Mouse (Mus musculus): Measurements from ENCODE around the gene Eef2.

The Eef2 gene

DNA sequence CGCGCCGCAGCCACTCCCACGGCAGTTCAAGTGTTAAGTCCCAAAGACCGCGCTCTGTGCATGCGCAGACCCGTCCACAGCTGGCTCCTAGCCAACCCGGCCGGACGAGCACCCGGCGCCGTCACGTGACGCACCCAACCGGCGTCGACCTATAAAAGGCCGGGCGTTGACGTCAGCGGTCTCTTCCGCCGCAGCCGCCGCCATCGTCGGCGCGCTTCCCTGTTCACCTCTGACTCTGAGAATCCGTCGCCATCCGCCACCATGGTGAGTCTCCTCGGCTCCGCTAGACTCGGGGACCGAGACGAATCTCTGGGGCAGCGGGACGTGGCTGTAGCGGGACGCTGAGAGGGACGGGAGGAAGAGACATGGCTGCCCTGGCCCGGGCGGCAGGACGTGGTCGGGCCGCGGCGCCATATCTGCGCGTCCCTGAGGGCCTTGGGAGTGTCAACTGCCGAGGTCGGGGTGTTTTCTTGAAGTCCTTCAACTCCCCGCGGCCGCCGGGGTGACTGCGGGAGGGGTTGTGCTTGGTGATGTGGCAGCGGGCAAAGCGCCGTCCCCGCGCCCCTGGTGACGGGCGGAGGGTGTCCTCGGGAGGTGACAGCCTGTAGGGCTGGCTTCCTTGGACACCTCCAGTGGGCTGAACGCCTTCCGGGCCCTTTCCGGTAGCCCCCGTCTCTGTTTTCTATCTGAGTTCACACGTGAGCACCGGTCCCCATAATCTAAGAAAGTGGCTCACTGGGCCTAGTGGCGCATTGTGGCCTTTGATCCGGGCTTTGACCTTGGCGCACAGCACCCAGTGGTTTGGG, at the start of gene Eef2:
Eef2 (plus strand) TSS at position 166 of the 806 bp plus-strand sequence.
- DNase-seq (ENCODE audit: inconsistent age in 2 of 2, low spot score in 1 of 2): peak; percentile 99 to 100

DNA sequence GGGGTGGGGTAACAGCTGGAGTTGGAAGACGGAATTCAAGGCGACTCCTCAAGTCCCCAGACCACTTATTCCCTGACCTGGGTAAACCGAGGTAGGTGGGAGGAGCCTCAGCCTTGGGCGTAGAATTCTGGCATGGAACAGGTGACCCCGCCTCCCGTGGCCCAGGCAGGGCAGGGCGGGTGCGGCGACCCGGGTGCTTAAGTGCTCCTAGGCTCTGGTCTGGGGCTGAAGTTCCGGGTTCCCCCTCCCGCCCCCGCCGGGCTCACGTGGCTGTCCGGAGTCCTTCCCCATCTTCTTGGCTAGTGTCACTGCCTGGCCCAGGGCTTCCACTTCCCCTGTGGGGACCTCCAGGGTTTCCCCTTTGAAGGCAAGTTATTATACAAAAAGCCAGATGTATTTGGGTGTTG, 42.2 kb upstream of the Eef2 start:
- peak; percentile 79 to 85 for DNase-seq (ENCODE audit: inconsistent age in 2 of 2, low spot score in 1 of 2)

DNA sequence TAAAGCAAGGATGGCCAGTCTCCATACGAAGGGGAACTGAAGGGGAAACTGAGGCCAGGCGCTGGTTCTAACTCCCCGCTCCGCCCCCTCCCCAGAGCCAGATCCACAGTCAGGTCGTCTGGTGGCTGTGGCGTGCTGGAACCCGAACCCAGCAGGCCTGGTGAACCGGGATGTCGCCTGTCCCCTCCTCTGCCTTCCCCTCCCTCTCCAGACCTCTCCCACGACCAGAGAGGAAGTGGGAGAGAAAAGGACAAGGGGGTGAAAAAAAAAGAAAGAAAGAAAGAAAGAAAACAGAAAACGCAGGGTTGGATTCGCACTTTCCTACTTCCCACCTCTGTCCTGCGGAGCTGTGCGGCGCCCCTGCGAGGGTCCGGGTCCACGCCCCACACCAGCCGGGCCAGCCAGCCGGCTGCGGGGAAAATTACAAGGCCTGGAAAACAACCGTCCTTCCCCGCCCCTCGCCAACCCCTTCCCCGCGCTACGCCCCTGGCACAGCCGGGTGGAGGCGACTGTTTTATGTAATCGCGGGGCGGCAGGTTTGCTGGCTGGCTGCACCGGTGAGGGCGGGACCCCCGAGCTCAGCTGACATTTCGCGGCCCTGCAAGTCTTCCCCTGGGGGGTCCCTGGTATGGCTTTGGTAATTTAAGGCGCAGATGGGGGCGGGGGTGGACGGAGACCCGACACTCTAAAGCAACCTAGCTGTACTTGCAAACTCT, 41.3 kb upstream of the Eef2 start, which contains the start of gene Zbtb7a:
Zbtb7a (plus strand) TSS at position 255 of the 716 bp plus-strand sequence.
- DNase-seq (ENCODE audit: inconsistent age in 2 of 2, low spot score in 1 of 2): peak; percentile 71 to 85

DNA sequence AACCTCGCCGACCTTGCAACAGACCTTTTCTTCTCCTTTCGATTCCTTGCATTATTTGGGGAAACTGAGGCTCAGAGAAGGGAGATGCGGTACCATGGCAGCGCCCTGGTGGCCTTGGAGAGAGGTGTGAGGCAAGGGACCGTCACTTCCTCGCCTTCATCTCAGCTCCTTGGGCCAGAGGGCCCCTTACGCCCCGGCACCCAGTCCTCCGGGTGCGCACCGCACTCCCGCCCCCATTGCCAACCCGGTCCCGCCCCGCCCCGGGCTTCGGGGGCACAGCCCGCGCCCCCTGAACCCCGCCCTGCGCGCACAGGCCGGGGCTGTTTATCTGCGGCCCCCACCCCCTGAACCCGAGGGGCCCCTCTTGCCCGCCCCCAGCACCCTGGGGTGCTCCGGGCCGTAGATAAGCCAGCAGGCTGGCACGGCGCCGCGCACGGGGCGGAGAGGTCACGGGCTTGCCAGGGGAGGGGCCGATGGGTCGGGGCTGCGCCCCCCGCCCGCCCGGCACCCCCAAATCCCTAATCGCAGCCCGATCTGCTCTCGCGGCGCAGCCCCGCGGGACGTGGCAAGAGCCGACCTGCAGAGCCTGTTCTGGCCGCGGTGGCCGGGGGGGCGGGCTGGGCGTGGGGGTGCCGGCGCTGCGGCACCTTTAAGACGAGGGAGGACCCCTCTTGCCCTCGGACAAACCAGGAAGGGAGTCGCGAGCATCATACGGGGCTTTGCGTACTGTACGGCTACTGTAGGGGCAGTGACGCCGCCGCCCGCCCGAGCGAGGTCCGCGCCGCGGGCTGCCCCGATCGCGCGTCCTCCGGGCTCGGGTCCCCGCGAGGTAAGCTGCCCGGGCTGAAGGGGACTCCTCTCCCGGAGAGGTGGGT, 40.4 kb upstream of the Eef2 start:
- DNase-seq (ENCODE audit: inconsistent age in 2 of 2, low spot score in 1 of 2): peak; percentile 86 to 94

DNA sequence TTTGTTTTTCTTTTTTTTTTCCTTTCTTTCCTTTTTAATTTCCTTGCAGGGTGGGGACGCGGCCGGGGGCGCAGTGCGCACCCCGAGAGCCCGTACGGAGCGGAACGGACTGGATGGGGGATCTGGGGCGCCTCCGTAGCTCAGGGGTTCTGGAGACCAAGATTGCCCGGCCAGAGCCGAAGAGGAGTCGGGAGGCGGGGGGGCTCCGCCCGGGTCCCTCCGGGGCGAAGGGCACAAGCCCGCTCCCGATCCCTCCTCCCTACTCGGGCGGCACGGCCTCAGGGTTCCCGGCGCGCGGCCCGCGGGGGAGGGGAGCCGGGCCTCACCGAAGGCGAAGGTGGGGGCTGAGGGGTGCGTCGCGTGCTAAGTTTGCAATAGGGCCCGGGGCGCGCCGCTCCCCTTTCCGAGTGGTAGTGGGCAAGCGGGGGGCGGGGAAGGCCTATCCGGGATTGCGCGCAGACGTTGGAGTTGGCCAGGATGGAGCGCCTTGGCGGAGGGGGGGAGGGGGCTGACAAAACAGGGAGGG, 39.7 kb upstream of the Eef2 start:
- peak; percentile 91 to 96 for DNase-seq (ENCODE audit: inconsistent age in 2 of 2, low spot score in 1 of 2)

DNA sequence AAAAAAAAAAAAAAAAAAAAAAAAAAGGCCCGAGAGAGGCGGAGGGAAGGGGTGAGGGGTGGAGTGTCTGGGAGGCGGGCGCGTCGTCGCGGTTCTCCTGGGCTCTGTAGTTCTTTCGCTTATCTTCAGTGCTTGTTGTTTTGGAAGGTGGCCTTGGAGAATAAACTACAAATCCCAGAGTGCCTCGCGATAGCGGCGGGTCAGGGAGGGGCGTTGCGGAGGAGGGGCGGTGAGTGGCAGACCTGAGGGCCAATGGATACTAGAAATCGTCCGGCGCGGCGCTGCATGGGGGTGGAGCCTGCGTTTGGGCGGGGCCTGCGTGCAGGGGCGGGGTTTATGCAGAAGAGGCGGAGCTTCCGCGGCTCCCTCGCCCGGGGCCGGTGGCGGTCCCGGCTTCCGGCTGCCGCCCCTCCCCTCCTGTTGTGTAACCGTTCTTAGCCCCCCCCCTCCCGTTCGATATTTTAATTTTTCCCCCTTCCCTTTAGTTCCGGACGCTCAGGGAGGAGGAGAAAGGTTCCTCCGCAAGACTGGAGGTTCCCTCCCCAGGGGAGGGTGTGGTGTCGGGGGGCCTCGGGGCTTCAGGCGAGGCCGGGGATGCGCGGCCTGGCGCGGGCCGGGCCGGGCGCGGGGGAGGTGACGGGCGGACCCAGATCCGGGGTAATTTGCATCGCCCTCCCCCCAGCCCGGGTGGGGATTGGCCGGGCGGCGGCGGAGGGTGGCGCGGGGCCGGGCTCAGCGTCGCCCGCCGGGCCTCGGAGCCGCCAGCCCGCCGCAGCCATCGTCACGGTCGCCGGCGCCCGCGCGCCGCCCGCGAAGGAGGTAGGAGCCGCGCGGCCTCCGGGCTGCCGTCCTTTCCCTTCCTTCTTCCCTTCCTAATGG, 38.9 kb upstream of the Eef2 start:
- peak; percentile 100 for DNase-seq (ENCODE audit: inconsistent age in 2 of 2, low spot score in 1 of 2)

DNA sequence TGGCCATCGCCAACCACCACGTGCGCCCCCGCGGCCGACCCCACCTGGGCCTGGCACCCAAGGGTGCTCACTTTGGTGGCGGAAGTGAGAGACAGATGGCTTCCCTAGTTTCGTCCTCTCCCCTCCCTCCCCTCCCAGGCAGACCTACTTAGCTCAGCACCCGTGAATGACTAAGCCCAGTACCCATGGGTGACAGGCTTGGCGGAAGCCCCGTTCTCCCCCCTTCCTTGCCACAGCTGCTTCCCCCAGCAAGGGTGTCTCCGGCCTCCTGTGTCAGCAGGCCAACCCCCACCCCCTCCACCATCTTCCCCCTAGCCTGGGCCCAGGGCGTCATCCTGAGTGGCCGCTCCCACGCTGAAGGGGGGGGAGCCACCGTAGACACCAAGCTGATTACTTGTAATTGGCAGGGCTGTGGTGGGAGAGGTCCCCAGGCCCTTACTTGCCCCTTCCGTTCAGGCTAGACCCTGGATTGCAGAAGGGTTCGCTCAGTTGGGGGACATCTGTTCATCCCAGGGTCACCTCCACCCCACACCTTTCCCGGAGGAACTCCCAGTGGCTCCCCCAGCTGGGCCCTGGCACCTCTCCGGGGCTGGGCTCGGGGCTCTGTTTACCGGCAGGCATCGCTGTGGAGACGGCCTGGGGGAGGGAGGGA, 38.2 kb upstream of the Eef2 start:
- peak in 1 of 2 experiments; percentile 68 for DNase-seq (ENCODE audit: inconsistent age in 2 of 2, low spot score in 1 of 2)

DNA sequence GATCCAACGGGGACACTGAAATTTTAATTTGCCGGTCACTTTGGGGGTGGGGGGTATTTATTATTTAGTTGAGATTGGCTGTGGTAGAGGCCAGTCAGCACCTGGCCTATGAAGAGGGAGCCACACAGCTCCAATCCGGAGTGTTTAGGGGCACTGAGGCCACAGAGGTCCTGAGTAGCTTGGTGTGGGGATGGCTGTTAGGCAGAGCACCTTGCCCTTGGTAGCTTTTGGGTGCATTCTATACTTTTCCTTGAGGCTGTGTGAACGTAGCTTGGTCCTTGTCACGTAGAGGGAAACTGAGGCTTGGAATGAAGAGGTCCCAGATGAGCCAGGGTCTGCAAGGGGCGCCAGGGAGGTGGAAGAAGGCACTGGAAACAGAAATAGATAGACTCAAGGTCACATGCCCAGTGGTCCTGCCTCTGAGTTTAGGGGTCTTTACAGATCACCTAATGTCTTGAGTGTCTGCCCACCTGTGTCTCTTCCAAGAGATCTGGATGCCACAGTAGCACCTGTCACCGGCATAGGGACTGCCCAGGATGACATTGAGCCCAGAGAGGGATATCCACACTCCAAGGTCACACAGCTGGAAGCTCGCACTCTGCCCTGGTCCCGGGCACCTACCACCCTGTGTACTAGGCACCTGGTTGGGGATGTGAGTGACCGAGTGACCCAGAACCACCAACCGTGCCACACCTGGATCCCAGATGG, 37.5 kb upstream of the Eef2 start:
- DNase-seq (ENCODE audit: inconsistent age in 2 of 2, low spot score in 1 of 2): peak in 1 of 2 experiments; percentile 61

DNA sequence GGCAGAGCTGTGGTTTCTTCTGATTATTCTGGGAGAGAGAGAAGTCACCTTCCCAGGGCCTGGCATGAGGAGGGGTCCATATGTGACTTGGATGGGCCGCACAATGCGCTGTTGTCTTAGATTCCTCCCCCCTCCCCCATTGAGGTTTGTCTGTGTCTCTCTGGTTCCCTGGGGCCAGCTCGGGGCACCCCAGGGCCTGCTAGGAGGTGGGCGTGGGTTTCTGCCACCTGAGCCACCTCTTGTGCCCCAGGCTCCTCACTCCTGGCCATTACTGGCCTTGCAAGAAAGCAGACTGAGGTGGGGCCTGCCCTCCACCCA, 36.9 kb upstream of the Eef2 start:
- DNase-seq (ENCODE audit: inconsistent age in 2 of 2, low spot score in 1 of 2): no peak

DNA sequence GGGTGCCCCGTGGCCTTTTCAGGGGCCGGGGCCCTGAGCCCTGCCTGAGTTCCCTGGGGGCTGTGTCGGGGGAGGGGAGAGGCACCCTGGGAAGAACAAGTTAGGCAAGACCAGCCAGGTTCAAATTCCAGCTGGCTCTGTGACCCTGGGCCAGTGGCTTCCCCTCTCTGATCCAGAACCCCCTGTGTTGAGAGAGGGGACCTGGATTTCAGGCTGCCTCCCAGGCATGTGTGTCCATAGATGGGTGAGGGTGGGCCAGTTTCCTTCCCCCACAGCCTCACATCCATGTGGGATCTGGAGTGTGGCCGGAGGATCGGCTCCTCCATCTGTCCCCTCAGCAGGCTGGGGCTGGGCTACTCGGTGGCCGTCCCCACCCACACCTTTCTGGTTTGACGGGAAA, 36.4 kb upstream of the Eef2 start:
- no peak for DNase-seq (ENCODE audit: inconsistent age in 2 of 2, low spot score in 1 of 2)

DNA sequence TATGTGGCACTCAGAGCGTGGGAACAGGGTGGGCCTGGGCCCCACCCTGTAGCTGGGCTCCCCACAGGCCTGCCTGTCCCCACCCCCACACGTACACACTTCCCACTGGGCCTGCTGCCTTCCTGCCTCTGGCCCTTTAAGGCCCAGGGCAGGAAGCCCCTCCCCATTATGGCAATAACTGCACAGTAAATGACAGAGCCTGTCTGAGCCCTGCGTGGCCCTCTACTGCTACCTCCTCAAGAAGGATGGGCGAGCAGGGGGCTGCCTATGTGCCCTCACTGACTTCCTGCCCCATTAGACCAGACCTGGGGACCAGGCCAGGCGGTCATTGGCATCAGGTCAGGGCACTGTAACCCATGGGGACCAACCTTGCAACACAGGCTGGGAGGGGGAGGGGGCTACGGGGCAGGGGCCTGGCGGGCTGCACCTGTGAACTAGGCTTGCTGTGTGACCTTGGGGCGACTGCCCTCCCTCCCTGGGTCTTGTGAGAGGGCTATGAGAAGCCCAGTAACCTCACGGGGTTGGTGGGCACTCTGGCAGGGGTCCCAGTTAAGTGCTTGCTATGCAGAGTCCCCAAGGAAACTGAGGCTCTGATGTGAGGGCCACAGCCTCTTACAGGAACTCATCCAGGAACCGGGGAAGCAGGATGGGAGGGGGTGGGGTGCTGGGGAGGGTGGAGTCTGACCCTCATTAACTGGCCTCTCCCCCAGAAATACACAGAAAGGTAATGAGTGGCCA, 35.5 kb upstream of the Eef2 start:
- peak in 1 of 2 experiments; percentile 74 for DNase-seq (ENCODE audit: inconsistent age in 2 of 2, low spot score in 1 of 2)

DNA sequence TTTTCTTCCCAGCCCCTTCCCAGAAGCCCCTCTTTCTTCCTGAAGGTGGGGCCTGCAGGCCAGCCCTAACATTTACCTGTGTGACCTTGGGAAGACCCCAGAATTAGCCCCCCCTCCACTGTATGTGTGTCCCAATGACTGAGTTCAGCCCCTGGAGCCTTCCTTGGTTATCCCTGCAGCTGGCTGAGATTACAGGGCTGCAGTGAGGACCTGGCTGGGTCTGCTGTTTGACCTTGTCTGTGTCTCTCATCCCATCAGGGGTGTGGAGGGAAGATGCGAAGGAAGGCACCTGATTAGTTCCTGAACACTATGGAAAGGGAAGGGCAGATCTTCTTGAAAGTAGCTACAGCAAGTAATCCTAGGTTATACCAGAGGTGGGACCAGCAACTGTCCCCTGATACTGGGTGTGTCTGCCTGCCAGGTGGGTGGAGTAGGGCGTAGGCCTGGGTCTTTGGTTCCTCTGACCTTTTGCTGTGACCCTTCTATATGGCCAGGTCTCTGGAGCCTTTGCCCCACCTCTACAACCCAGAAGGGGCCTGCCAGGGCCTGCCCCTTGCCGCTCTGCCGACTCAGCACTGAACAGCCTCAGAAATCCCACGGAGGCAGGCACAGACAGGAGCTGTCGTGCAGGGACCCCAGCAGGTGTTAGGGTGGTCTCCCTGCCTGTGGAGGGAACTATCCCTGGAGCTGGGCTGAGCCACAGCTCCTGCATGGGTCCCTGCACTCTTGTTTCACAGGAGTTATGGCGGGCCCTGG, 34.8 kb upstream of the Eef2 start:
- no peak for DNase-seq (ENCODE audit: inconsistent age in 2 of 2, low spot score in 1 of 2)

DNA sequence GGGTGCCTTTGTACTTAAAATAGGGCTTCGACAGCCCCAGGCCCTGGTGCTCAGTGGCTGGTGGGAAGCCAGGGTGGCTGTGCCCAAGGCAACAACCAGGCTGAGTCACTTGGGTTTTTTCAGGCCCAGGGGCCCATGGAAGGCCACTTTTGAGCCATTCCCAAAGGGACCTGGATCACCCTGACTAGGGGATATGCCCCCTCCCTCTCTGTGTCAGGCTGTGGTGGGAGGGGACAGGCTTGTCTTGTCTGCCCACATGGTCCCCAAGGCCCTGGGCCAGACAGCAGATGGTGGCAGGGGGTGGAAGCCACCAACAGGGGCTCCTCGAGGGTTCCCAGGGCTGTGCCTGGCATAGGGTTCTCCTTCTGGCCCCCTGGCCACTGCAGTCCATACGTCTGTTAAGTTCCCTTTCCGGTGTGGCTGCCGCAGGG, 33.9 kb upstream of the Eef2 start:
- peak; percentile 55 to 86 for DNase-seq (ENCODE audit: inconsistent age in 2 of 2, low spot score in 1 of 2)

DNA sequence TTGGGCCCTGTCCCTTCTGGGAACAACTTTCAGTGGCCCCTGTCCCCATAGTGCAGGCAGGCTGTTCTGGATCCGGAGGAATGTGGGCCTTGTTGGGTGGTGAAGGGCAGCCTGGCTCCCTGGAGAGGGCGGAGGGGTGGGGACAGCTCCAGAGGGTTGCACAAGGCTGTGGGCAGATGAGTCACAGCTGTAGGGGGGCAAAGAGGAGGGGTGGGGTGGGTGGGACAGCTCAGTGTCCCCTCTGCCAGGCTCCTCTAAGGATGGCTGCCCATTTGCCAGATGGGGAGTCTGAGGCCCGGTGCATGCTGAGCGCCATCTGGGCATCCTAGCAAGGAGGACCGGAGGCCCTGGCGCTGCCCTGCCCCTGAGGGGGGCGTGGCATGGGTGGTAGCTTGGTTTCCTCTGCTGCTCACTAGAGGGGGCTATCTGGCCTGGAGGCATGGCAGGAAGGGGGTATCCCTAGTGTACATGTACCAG, 33.2 kb upstream of the Eef2 start:
- peak; percentile 77 to 87 for DNase-seq (ENCODE audit: inconsistent age in 2 of 2, low spot score in 1 of 2)

DNA sequence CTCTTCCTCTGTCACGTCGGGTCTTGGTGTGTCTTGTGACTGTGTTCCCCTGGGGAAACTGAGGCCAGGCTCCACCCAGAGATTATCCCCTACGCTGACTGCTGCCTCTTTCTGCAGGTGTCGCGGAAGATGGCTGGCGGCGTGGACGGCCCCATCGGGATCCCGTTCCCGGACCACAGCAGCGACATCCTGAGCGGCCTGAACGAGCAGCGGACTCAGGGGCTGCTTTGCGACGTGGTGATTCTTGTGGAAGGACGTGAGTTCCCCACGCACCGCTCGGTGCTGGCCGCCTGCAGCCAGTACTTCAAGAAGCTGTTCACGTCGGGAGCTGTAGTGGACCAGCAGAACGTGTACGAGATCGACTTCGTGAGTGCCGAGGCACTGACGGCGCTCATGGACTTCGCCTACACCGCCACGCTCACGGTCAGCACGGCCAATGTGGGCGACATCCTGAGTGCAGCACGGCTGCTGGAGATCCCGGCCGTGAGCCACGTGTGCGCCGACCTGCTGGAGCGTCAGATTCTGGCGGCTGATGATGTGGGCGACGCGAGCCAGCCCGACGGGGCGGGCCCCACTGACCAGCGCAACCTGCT, 32.5 kb upstream of the Eef2 start:
- DNase-seq (ENCODE audit: inconsistent age in 2 of 2, low spot score in 1 of 2): peak in 1 of 2 experiments; percentile 54

DNA sequence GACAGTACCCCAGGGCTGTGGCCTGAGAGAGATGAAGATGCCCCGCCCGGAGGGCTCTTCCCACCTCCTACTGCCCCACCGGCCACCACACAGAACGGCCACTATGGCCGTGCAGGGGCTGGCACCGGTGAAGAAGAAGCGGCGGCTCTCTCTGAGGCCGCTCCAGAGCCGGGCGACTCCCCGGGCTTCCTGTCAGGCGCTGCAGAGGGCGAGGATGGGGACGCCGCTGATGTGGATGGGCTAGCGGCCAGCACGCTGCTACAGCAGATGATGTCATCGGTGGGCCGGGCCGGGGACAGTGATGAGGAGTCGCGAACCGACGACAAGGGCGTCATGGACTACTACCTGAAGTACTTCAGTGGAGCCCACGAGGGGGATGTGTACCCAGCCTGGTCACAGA, 31.8 kb upstream of the Eef2 start:
- DNase-seq (ENCODE audit: inconsistent age in 2 of 2, low spot score in 1 of 2): peak in 1 of 2 experiments; percentile 57

DNA sequence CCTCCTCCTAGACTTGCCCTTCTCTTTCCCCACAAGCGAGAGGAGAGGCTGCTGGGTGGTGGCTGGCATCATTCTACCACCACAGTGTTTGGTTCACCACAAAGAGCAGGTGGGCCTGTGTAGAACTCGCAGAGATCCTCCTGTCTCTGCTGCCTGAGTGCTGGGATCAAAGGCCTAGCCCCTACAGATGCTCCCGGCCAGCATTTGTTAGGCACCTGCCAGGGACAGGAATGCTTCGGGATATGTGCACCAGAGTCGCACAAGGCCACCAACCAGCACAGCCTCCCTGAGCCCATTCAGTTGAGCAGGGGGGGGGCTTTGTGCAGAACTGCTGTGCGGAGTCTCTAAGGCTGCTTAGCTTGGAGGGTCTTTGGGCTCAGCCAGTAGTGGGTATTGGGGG, 31.1 kb upstream of the Eef2 start:
- DNase-seq (ENCODE audit: inconsistent age in 2 of 2, low spot score in 1 of 2): no peak

Data from adrenal gland, adult (tissue).